Mouse (Mus musculus) mouse embryonic stem cell (cell line): ENCODE measurements around the gene Slc25a33.
"Not testable (repeated sequence)": the region's sequence is repeated elsewhere in the genome, so short reads cannot be mapped to it uniquely, and the experiment has no call there.

Experiments used
- in situ Hi-C, 2 experiments: fragments of 300-500 bp; cut with MboI; formaldehyde crosslinking; loops; 1 replicate in 1 of 2; 3 replicates in 1 of 2; pipeline ENCODE4 v1.14.3; 2019 to 2020; ENCODE audit warnings: low sequenced_read_pairs in 2 of 2, low pct_unique_long_range_greater_than_20kb in 1 of 2, mixed read lengths in 1 of 2; ENCODE audit not compliant: unreplicated experiment in 1 of 2

Slc25a33 gene

GRCm38 (mm10) chr4:149774094-149774470 lies at the start of gene Slc25a33:
Gene Slc25a33, minus strand, starts transcription at chr4:149774277.
- in situ Hi-C loops: no loop called here

GRCm38 (mm10) chr4:149822586-149823196 lies 48.6 kb upstream of the Slc25a33 start:
- in situ Hi-C loops: no loop called here

GRCm38 (mm10) chr4:149822126-149822525 lies 48.0 kb upstream of the Slc25a33 start:
- in situ Hi-C loops: no loop called here

- in situ Hi-C loops: no loop called here
Measured at GRCm38 (mm10) chr4:149820569-149820968, 46.5 kb upstream of the Slc25a33 start.

GRCm38 (mm10) chr4:149819195-149819594 lies 45.1 kb upstream of the Slc25a33 start:
- in situ Hi-C loops: no loop called here

GRCm38 (mm10) chr4:149816598-149816997 lies 42.5 kb upstream of the Slc25a33 start:
- in situ Hi-C loops: no loop called here

GRCm38 (mm10) chr4:149815586-149815985 lies 41.5 kb upstream of the Slc25a33 start:
- in situ Hi-C loops: no loop called here

- in situ Hi-C loops: no loop called here
Measured at GRCm38 (mm10) chr4:149813409-149814184, 39.5 kb upstream of the Slc25a33 start.

GRCm38 (mm10) chr4:149810372-149810771 lies 36.3 kb upstream of the Slc25a33 start:
- in situ Hi-C loops: not testable (repeated sequence)

- in situ Hi-C loops: loop anchor here (10.0 kb wide), 1 partner anchor 286 kb away; no protein-coding TSS in a partner anchor
Measured at GRCm38 (mm10) chr4:149808584-149809227, 34.6 kb upstream of the Slc25a33 start.

GRCm38 (mm10) chr4:149808060-149808567 lies 34.0 kb upstream of the Slc25a33 start:
- in situ Hi-C loops: loop anchor here (10.0 kb wide), 1 partner anchor 287 kb away; no protein-coding TSS in a partner anchor

- in situ Hi-C loops: loop anchor here (10.0 kb wide), 1 partner anchor 288 kb away; no protein-coding TSS in a partner anchor
Measured at GRCm38 (mm10) chr4:149806699-149807381, 32.8 kb upstream of the Slc25a33 start.

GRCm38 (mm10) chr4:149802269-149802668 lies 28.2 kb upstream of the Slc25a33 start:
- in situ Hi-C loops: loop anchor here (5.0 to 10.0 kb wide), 3 partner anchors 35 to 293 kb away; partner anchors contain the start of gene Spsb1 (in 2 of the 2)

GRCm38 (mm10) chr4:149800576-149800975 lies 26.5 kb upstream of the Slc25a33 start:
- in situ Hi-C loops: loop anchor here (5.0 to 10.0 kb wide), 3 partner anchors 37 to 294 kb away; partner anchors contain the start of gene Spsb1 (in 2 of the 2)

- in situ Hi-C loops: loop anchor here (5.0 to 10.0 kb wide), 3 partner anchors 37 to 295 kb away; partner anchors contain the start of gene Spsb1 (in 2 of the 2)
Measured at GRCm38 (mm10) chr4:149800172-149800464, 26.0 kb upstream of the Slc25a33 start.

- in situ Hi-C loops: loop anchor here (5.0 to 10.0 kb wide), 3 partner anchors 38 to 295 kb away; partner anchors contain the start of gene Spsb1 (in 2 of the 2)
Measured at GRCm38 (mm10) chr4:149799346-149800171, 25.5 kb upstream of the Slc25a33 start.

- in situ Hi-C loops: no loop called here
Measured at GRCm38 (mm10) chr4:149798684-149799309, 24.7 kb upstream of the Slc25a33 start.
